Mouse (Mus musculus) cerebellum, adult 18-20 months (tissue): ENCODE measurements at regions not wholly inside any gene's neighbourhood (a gene's known extent, or its start where the extent isn't known, plus 50 kb on each side); places are given as distances from the start of the nearest gene placed in this dataset.
A peak's percentile ranks its signal among the peaks of the same experiment; 100 is the strongest.
"Not testable (repeated sequence)": the region's sequence is repeated elsewhere in the genome, so short reads cannot be mapped to it uniquely, and the experiment has no call there.

Experiments used
- DNase-seq, 2 experiments: peaks; one replicate each; pipeline ENCODE4 v3.0.0; 2021

GRCm38 (mm10) chr14:113838237-113838636 lies 523.8 kb downstream of the Tpm3-rs7 start:
- DNase-seq, result no peak

GRCm38 (mm10) chr14:113847836-113848235 lies 533.4 kb downstream of the Tpm3-rs7 start:
- DNase-seq, result not testable (repeated sequence)

GRCm38 (mm10) chr14:113852988-113853387 lies 538.6 kb downstream of the Tpm3-rs7 start:
- no peak for DNase-seq

GRCm38 (mm10) chr14:113867123-113868019 lies 553.0 kb downstream of the Tpm3-rs7 start:
- no peak for DNase-seq

- no peak for DNase-seq
Observed at GRCm38 (mm10) chr14:113883581-113883980, 569.2 kb downstream of the Tpm3-rs7 start.

GRCm38 (mm10) chr14:113886925-113887871 lies 572.8 kb downstream of the Tpm3-rs7 start:
- DNase-seq, result peak in 1 of 2 experiments; percentile 5

- DNase-seq, result no peak
Observed at GRCm38 (mm10) chr14:113930779-113931178, 616.4 kb downstream of the Tpm3-rs7 start.

GRCm38 (mm10) chr14:113933841-113934240 lies 619.4 kb downstream of the Tpm3-rs7 start:
- DNase-seq, result no peak
